Mouse (Mus musculus): ENCODE measurements around the gene Wnt2b. TPM values are rescaled to one million over a fixed set of nuclear protein-coding genes. Genes with fewer than 3 reads are reported as not detected.
A peak's percentile ranks its signal among the peaks of the same experiment; 100 is the strongest.

Gene Wnt2b
- not detected in 2 replicates for total RNA-seq (2017)

GRCm38 (mm10) chr3:104961066-104962059 is at the start of gene Wnt2b:
Gene Wnt2b (minus strand): TSS chr3:104961921.
- ATAC-seq (ENCODE audit: extremely low read depth, insufficient number of reproducible peaks, low FRiP score, poor library complexity, severe bottlenecking) = no peak

- no peak for ATAC-seq (ENCODE audit: extremely low read depth, insufficient number of reproducible peaks, low FRiP score, poor library complexity, severe bottlenecking)
Measured at GRCm38 (mm10) chr3:105010681-105011339, 49.1 kb upstream of the Wnt2b start.

DNA sequence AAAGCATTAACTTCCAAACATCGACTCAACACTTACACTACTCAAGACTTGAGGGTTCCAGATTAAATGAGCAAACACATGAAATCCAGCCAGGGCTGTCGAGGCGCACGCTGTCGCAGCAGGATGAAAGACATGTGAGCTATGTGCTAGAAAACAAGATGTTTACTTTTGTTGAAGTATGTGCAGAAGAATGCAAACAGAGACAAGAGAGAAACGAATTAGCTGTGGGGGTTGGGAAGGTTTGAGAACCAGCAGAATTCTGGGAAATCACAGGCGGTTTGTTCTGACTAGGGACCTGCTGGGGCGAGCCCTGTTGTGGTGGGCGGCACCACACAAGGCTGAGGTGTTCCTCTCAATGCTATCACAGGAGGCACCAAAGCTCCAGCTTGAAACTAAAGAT is 46.3 kb upstream of the Wnt2b start:
- ATAC-seq (ENCODE audit: extremely low read depth, insufficient number of reproducible peaks, low FRiP score, poor library complexity, severe bottlenecking) = no peak

DNA sequence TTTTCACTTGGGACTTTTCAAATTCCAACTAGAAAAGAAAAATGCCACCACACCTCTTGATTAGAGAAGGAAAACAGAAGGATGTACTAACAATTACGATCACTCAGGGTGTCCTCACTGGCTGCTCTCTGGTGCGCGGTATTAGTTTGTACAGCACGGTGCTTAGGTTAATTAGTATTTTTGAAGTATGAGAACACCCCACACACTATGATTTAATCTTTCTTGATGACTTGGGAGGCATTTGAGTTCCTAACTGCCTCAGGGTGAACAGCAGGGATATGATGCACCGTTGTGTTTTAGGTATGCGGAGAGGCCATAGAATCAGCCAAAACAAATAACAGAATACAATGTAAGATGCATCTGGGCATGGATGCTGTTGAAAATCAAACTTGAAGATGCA is 44.4 kb upstream of the Wnt2b start:
- ATAC-seq (ENCODE audit: extremely low read depth, insufficient number of reproducible peaks, low FRiP score, poor library complexity, severe bottlenecking) = no peak

DNA sequence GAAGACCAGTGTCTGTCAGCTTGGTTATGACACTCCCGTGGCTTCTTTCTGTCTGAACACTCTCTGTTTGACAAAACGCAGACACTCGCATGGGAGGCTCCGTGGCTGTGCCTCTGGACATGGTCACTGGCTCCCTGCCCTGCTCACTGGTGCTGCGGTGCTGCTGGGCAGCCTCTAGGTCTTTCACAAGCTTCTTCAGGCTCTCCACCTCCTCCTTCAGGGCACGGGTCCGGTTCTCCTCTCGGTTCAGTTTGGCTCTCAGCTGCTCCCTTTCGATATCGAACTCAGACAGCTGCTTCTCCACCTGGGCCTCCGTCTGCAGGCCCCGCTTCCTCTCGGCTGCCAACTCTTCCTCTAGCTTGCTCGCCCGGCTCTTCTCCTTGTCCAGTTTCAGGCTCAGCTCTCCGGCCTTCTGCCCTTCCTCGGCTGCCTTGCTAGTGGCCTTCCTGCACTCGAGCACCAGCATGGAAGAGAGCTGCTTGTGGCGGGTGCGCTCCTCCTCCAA is 43.9 kb upstream of the Wnt2b start:
- no peak for ATAC-seq (ENCODE audit: extremely low read depth, insufficient number of reproducible peaks, low FRiP score, poor library complexity, severe bottlenecking)

DNA sequence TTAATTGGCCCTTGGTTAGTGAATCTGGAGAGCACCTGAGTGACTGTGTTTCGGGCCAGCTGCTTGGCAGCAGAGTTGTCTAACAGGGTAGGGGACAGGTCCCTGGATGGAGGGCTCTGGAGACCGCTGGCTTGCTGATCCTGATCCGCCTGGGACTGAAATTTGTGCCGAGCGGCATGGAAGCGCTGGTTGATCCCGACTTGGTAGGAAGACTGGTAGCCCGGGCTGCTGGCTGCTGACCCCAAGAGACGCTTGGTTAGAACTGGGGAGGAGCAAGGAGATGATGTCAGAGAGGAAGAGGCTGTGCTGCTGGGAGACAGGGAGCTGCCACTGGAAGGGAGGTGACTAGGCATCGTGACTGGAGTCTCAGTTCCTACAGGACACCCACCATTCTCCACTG is 43.3 kb upstream of the Wnt2b start:
- no peak for ATAC-seq (ENCODE audit: extremely low read depth, insufficient number of reproducible peaks, low FRiP score, poor library complexity, severe bottlenecking)

GRCm38 (mm10) chr3:105003960-105004463 is 42.3 kb upstream of the Wnt2b start:
- no peak for ATAC-seq (ENCODE audit: extremely low read depth, insufficient number of reproducible peaks, low FRiP score, poor library complexity, severe bottlenecking)

GRCm38 (mm10) chr3:105001374-105001773 is 39.7 kb upstream of the Wnt2b start:
- ATAC-seq (ENCODE audit: extremely low read depth, insufficient number of reproducible peaks, low FRiP score, poor library complexity, severe bottlenecking) = no peak

DNA sequence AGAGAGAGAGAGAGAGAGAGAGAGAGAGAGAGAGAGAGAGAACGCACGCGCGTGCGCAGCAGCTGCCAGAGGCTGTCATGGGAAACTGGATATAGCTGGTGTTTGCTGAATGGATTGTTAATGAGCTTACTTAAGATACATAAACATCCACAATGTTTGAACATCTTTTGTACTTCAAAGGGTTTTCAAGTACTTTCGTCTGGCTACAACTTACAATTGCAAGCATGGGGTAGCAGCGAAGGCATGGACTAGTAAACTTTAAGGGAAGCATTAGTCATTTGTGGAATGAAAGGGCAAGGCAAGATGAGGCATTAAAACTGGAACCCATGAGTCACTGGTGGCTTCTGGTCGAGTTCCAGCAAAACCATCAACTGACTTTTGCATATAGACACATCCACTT is 38.8 kb upstream of the Wnt2b start:
- ATAC-seq (ENCODE audit: extremely low read depth, insufficient number of reproducible peaks, low FRiP score, poor library complexity, severe bottlenecking) = no peak

GRCm38 (mm10) chr3:104997563-104997962 is 35.8 kb upstream of the Wnt2b start:
- ATAC-seq (ENCODE audit: extremely low read depth, insufficient number of reproducible peaks, low FRiP score, poor library complexity, severe bottlenecking) = no peak

- ATAC-seq (ENCODE audit: extremely low read depth, insufficient number of reproducible peaks, low FRiP score, poor library complexity, severe bottlenecking) = no peak
Measured at GRCm38 (mm10) chr3:104995707-104996106, 34.0 kb upstream of the Wnt2b start.

- ATAC-seq (ENCODE audit: extremely low read depth, insufficient number of reproducible peaks, low FRiP score, poor library complexity, severe bottlenecking) = no peak
Measured at GRCm38 (mm10) chr3:104994415-104994841, 32.7 kb upstream of the Wnt2b start.

DNA sequence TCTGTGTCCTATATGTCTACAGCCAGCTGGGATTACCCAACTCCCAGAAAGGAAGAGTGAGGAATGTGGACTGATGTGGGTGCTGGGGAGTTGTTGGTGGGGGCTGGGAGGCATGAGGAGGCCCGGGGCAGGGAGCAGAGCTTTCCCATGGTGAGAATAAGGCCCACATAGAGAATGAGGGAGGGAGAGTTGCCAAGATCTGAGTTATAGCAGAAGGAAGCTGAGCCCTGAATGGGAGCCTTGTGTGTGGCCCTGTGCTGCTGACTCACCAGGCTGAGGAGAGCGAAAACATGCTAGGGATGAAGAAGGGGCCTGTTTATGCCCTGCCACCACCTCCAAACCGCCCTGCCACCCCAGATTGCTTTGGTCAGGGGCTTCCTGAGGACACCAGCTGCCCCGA is 32.1 kb upstream of the Wnt2b start:
- no peak for ATAC-seq (ENCODE audit: extremely low read depth, insufficient number of reproducible peaks, low FRiP score, poor library complexity, severe bottlenecking)

DNA sequence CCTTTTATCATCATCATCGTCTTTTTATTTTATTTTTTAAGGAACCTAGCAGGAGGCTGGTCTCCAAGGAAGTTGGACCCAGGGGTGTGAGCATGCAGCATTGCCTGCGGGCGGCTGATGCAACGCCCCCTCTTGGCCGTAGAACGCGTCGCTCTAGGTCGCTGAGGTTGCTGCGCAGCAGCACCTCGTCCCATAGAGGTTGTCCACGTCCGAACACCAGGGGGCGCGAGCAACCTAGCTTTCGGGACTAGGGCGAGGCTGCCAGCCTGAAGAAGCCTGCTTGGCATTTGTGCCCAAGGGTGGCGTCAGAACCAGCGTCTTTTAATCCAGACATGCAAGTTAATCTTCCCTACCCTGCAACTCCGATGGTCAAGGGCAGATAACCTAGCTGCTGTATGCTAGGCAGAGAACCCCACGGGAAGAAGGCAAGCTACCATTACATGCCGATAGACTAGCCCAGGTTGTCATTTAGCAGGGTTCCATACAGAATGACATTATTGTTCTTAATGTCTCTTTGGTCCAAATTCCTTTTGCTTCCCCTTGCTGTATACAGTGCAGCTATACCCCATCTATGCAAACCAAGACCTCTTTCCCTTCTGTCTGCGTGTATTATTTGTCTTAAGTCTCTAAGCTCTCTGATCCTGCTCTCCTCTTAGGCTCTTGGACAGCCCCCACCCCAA is 31.1 kb upstream of the Wnt2b start:
- 0 out of 2 replicates have a peak, but pooled peaks have one; percentile 39 for ATAC-seq (ENCODE audit: extremely low read depth, insufficient number of reproducible peaks, low FRiP score, poor library complexity, severe bottlenecking)

DNA sequence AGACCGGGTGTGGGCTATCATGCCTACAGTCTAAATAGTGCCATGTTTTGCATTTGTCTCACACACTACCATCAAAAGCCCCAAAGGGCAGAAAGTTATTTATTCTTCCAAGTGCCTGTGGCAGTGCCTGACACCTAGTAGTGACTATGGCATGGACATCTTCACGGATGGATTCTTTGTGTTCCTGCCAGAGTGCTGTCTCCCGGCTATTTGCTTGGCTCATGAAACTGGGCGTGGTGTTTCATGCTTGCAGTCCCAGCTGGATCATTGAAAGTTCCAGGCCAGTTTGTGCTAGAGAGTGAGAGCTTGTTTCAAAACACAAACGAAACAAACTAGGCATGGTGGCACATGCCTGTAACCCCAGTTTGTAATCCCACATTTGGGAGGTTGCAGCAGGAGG is 30.0 kb upstream of the Wnt2b start:
- no peak for ATAC-seq (ENCODE audit: extremely low read depth, insufficient number of reproducible peaks, low FRiP score, poor library complexity, severe bottlenecking)

GRCm38 (mm10) chr3:104987884-104988283 is 26.2 kb upstream of the Wnt2b start:
- ATAC-seq (ENCODE audit: extremely low read depth, insufficient number of reproducible peaks, low FRiP score, poor library complexity, severe bottlenecking) = no peak

GRCm38 (mm10) chr3:104979735-104980134 is 18.0 kb upstream of the Wnt2b start:
- ATAC-seq (ENCODE audit: extremely low read depth, insufficient number of reproducible peaks, low FRiP score, poor library complexity, severe bottlenecking) = no peak

DNA sequence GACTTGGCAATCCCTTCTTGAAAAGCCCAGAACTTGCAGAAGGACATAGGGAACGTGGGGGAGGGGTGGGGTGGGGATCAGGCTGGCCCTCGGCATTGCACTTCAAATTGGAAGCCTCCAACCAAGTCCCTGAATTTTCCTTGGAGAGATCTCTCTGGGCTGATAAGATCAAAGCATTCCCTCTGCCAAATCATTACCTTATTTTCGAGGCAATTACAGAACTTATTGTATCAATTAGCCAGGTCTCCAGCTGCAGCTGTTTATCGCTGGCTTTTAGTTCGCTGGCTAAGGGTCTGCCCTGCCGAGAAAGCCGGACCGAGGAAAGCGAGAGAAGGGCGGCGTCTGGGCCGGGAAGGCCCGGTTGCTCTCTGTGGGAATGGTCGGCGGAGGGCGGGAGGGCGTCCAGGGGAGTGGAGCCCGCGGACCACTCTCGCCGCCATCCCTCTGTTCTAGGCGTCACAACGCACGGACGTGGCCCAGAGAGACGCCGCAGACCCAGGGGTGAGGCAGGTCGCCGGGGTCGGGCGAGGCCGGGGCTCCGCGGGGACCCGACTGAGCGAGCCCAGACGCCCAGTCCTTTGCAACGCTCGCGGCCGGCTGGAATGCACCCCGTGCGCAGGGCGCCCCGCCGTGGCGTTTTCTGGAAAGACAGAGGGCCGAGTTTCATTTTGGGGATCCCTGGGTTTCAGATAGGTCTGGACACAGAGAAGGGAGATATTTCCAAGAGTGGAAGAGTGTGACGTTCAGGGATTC is 6.0 kb upstream of the Wnt2b start:
- peak; percentile 33; the same call in 1 of the 2 replicates for ATAC-seq (ENCODE audit: extremely low read depth, insufficient number of reproducible peaks, low FRiP score, poor library complexity, severe bottlenecking)

Data from neutrophil, adult 5-6 weeks (primary cell).